Mouse (Mus musculus): ENCODE measurements around the gene Spg20.

GRCm38 (mm10) chr3:55065738-55066665, 45.9 kb upstream of the Spg20 start:
- no peak for TF ChIP-seq CTCF (conservative IDR thresholded peaks at IDR 0.05; ENCODE audit: insufficient read depth, insufficient read length, low read depth, low read length)
- no peak for TF ChIP-seq POLR2A (IDR thresholded peaks at IDR 0.05; ENCODE audit: low read depth, low read length)

Measured in kidney, adult 2 months (tissue).